Mouse (Mus musculus): ENCODE data around the gene Siae.

DNA sequence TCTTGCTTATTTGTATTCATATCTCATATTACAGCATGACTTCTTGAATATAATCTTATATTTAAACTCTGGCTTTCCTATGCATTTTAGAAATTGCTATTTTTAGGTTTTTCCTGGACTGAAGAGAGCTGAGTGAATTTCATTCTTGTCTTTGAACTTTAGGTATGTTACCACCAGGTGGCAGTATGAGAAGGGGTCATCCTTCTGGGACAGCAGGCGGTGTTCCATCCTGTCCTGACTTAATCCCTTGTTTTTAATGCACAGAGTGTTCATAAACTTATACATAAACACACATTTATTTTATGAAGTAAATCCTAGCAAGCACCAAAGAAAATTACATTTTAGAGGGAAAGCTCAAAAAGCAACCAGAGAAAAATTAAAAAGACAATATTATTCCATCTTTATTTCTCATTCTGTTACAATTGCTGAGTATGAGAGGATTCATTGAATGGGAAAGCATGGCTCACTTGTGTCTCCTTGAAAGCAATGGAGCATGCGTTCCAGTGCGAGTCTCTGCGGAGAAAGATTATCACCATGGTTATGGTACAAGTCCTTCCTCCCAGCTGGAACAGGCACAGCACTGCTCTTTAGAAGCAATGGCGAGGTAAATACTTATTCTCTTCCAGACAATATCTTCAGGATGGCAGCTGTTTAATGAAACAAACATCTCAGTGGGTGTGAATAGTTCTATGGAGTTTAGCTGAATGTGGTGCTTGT is 134.6 kb downstream of the Siae start:
- TF ChIP-seq POLR2A (IDR thresholded peaks at IDR 0.05; ENCODE audit: control insufficient read depth, extremely low read depth, insufficient read depth, low read length, poor library complexity) = no peak
- TF ChIP-seq CTCF (IDR thresholded peaks at IDR 0.05; ENCODE audit: borderline replicate concordance, control insufficient read depth, extremely low read depth, insufficient read depth, low read length, poor library complexity) = no peak

All from thymus, adult 2 months (tissue).